Mouse (Mus musculus) stomach, postnatal 0 days (tissue): Measurements from ENCODE around the gene Necap2.

Source experiments
- CTCF ChIP-seq: IDR thresholded peaks from 2 replicates; pipeline ENCODE4 v1.5.1; 2016; ENCODE audit warnings: antibody characterized with exemption, low read depth, mild to moderate bottlenecking, moderate library complexity
- EP300 ChIP-seq: optimal IDR thresholded peaks from 2 replicates; pipeline ENCODE3; 2016; ENCODE audit warnings: antibody characterized with exemption

- TF ChIP-seq EP300 (no peak), CTCF (no peak)
These were observed 16.9 kb upstream of the Necap2 start for GRCm38 (mm10) chr4:141095016-141095415.
